Mouse (Mus musculus) erythroblast, embryonic 14.5 days (primary cell): ENCODE data around the gene Fkbp2.

ENCODE experiments used
- GATA1 ChIP-seq: IDR thresholded peaks from 2 replicates; pipeline ENCODE4 v1.6.1; 2012; ENCODE audit warnings: low read length, inconsistent platforms, mixed read lengths
- TAL1 ChIP-seq: IDR thresholded peaks from 3 replicates; pipeline ENCODE4 v1.6.1; 2012; ENCODE audit warnings: low read length, inconsistent platforms, mixed read lengths

GRCm38 (mm10) chr19:6978639-6978974 lies 1.7 kb downstream of the Fkbp2 start:
- TF ChIP-seq GATA1 (no peak), TAL1 (no peak)
